Mouse (Mus musculus) heart, embryonic 16.5 days (tissue): Measurements from ENCODE around the gene Dcxr. TPM values are rescaled to one million over a fixed set of nuclear protein-coding genes. Genes with fewer than 3 reads are reported as not detected.
"Not testable (repeated sequence)": the region's sequence is repeated elsewhere in the genome, so short reads cannot be mapped to it uniquely, and the experiment has no call there.

ENCODE experiments used
- ATAC-seq: fragments of 200-750 bp; cut with Nextera tagmentation; replicated peaks from 2 replicates; pipeline ENCODE4 v1.8.0; 2017; ENCODE audit warnings: moderate number of reproducible peaks; ENCODE audit not compliant: insufficient read depth, low FRiP score; ENCODE audit errors: extremely low read depth
- H3K27ac ChIP-seq: fragments of 300-500 bp; sonication (generic); 2 replicates; pipeline ENCODE4 v1.5.1; 2014; ENCODE audit warnings: mild to moderate bottlenecking, low read length, control low read depth, moderate library complexity
- H3K27me3 ChIP-seq: fragments of 300-500 bp; sonication (generic); 2 replicates; pipeline ENCODE4 v1.6.1; 2014; ENCODE audit warnings: low read length, mixed read lengths; ENCODE audit not compliant: control insufficient read depth, insufficient read depth
- H3K36me3 ChIP-seq: fragments of 300-500 bp; sonication (generic); 2 replicates; pipeline ENCODE4 v1.6.1; 2014; ENCODE audit not compliant: control insufficient read depth, insufficient read depth
- H3K4me1 ChIP-seq: fragments of 300-500 bp; sonication (generic); 2 replicates; pipeline ENCODE4 v1.6.1; 2014; ENCODE audit warnings: low read length, mixed read lengths; ENCODE audit not compliant: control insufficient read depth, insufficient read depth
- H3K4me2 ChIP-seq: fragments of 300-500 bp; sonication (generic); 2 replicates; pipeline ENCODE4 v1.6.1; 2014; ENCODE audit warnings: low read depth, mild to moderate bottlenecking, control low read depth, low read length
- H3K4me3 ChIP-seq: fragments of 300-500 bp; sonication (generic); 2 replicates; pipeline ENCODE4 v1.5.1; 2014; ENCODE audit warnings: mild to moderate bottlenecking, control low read depth, low read length
- H3K9ac ChIP-seq: fragments of 300-500 bp; sonication (generic); 2 replicates; pipeline ENCODE4 v1.6.1; 2014; ENCODE audit warnings: low read length, control low read depth
- H3K9me3 ChIP-seq: fragments of 300-500 bp; sonication (generic); replicated peaks from 2 replicates; pipeline ENCODE4 v1.6.1; 2016; ENCODE audit warnings: low read length; ENCODE audit not compliant: control insufficient read depth
- WGBS: fragments of 180-500 bp; shearing (Covaris S2); extraction: QIAGEN DNeasy Blood & Tissue Kit; methylation state at CpG from one replicate; pipeline ENCODE4 v1.1.7; 2014; 5-methylcytosine and 5-hydroxymethylcytosine counted together
- polyA plus RNA-seq: library from polyadenylated mRNA; unstranded; fragments of >200 nt; fragmentation: Nextera tagmentation; extraction: Ambion mirVana; gene quantifications from 2 replicates; pipeline ENCODE4 v1.2.1, GENCODE M21; 2015

Gene Dcxr
- 15.3 and 17.1 TPM in 2 replicates for polyA plus RNA-seq

GRCm38 (mm10) chr11:120727169-120727527, at the start of gene Dcxr:
TSS of gene Dcxr (minus strand) at chr11:120727281.
- WGBS, result under 1% methylated on average over 14 of the region's 14 CpGs
- Histone ChIP-seq H3K4me3 (peak within 1 kb of the TSS; percentile 73), H3K27me3 (peaks cover 21% of the 10 kb centered on the region), H3K4me1 (peaks cover 6% of the 10 kb centered on the region), H3K9ac (peak within 1 kb of the TSS; percentile 73), H3K9me3 (no peaks in the 10 kb centered on the region), H3K27ac (no peak within 1 kb of the TSS), H3K36me3 (no peaks in the 10 kb centered on the region), H3K4me2 (peak within 1 kb of the TSS; percentile 95)
- peak; percentile 89 for ATAC-seq

- H3K36me3 ChIP-seq, result no peaks in the 10 kb centered on the region
- H3K9ac ChIP-seq, result no peak overlapping the region
- H3K27me3 ChIP-seq, result no peaks in the 10 kb centered on the region
- no peak overlapping the region for H3K27ac ChIP-seq
- H3K9me3 ChIP-seq, result no peaks in the 10 kb centered on the region
- peaks cover 3% of the 10 kb centered on the region; the same call in 1 of the 2 replicates for H3K4me1 ChIP-seq
- peak; percentile 89 for ATAC-seq
- 24% methylated on average over 15 of the region's 15 CpGs for WGBS
- H3K4me2 ChIP-seq, result no peak overlapping the region
- no peak overlapping the region for H3K4me3 ChIP-seq
Observed at GRCm38 (mm10) chr11:120775774-120776469, 48.8 kb upstream of the Dcxr start.

- peaks cover 3% of the 10 kb centered on the region; the same call in 1 of the 2 replicates for H3K4me1 ChIP-seq
- no peak overlapping the region for H3K4me2 ChIP-seq
- H3K27ac ChIP-seq, result no peak overlapping the region
- no peaks in the 10 kb centered on the region for H3K36me3 ChIP-seq
- H3K27me3 ChIP-seq, result no peaks in the 10 kb centered on the region
- H3K4me3 ChIP-seq, result no peak overlapping the region
- WGBS, result 76% methylated on average over 7 of the region's 7 CpGs
- H3K9ac ChIP-seq, result no peak overlapping the region
- H3K9me3 ChIP-seq, result no peaks in the 10 kb centered on the region
- no peak for ATAC-seq
Observed at GRCm38 (mm10) chr11:120773463-120774190, 46.5 kb upstream of the Dcxr start.

- WGBS, result 75% methylated on average over 3 of the region's 3 CpGs
- no peak for ATAC-seq
- Histone ChIP-seq H3K27me3 (no peaks in the 10 kb centered on the region), H3K9ac (no peak overlapping the region), H3K9me3 (no peaks in the 10 kb centered on the region), H3K36me3 (no peaks in the 10 kb centered on the region), H3K27ac (no peak overlapping the region), H3K4me1 (peaks cover 3% of the 10 kb centered on the region; the same call in 1 of the 2 replicates), H3K4me3 (no peak overlapping the region), H3K4me2 (no peak overlapping the region)
Observed at GRCm38 (mm10) chr11:120772749-120773148, 45.7 kb upstream of the Dcxr start.

- Histone ChIP-seq H3K9me3 (no peaks in the 10 kb centered on the region), H3K36me3 (no peaks in the 10 kb centered on the region), H3K4me2 (no peak overlapping the region), H3K4me1 (no peaks in the 10 kb centered on the region), H3K4me3 (no peak overlapping the region), H3K27ac (no peak overlapping the region), H3K27me3 (0 out of 2 replicates have a peak, but pooled peaks cover 5% of the 10 kb centered on the region), H3K9ac (no peak overlapping the region)
- WGBS, result 74% methylated on average over 1 of the region's 1 CpGs
- ATAC-seq, result no peak
Observed at GRCm38 (mm10) chr11:120768206-120768605, 41.1 kb upstream of the Dcxr start.

- 40% methylated on average over 3 of the region's 7 CpGs for WGBS
- not testable (repeated sequence) for H3K4me1 ChIP-seq
Observed at GRCm38 (mm10) chr11:120767023-120767422, 39.9 kb upstream of the Dcxr start.

GRCm38 (mm10) chr11:120763121-120763999, 36.3 kb upstream of the Dcxr start:
- peak overlapping the region; percentile 49 for H3K4me2 ChIP-seq
- H3K4me1 ChIP-seq, H3K36me3 ChIP-seq, H3K9ac ChIP-seq, H3K4me3 ChIP-seq, ATAC-seq, H3K27me3 ChIP-seq, H3K27ac ChIP-seq: not testable (repeated sequence)
- 17% methylated on average over 1 of the region's 23 CpGs for WGBS
- peaks cover 13% of the 10 kb centered on the region for H3K9me3 ChIP-seq

More at GRCm38 (mm10) chr11:120767023-120767422, 39.9 kb upstream of the Dcxr start:
- ATAC-seq, H3K36me3 ChIP-seq, H3K9me3 ChIP-seq, H3K4me3 ChIP-seq, H3K27me3 ChIP-seq, H3K27ac ChIP-seq, H3K9ac ChIP-seq, H3K4me2 ChIP-seq: not testable (repeated sequence)

- ATAC-seq, result peak; percentile 49; the same call in 1 of the 2 replicates
- not testable (repeated sequence) for H3K27ac ChIP-seq, H3K27me3 ChIP-seq, H3K36me3 ChIP-seq, H3K4me1 ChIP-seq
- peak within 1 kb of the TSS; percentile 49 for H3K4me2 ChIP-seq
- H3K4me3 ChIP-seq, result peak within 1 kb of the TSS; percentile 6; the same call in 1 of the 2 replicates
- H3K9me3 ChIP-seq, result peaks cover 20% of the 10 kb centered on the region
- 10% methylated on average over 14 of the region's 14 CpGs for WGBS
- peak within 1 kb of the TSS; percentile 62 for H3K9ac ChIP-seq
Observed at GRCm38 (mm10) chr11:120762672-120763041, 35.6 kb upstream of the Dcxr start, which contains the start of gene Hmga1b. TSS of gene Hmga1b (plus strand) at chr11:120762794.
